Mouse (Mus musculus) testis, adult 2 months (tissue): Measurements from ENCODE around the gene Cdip1.

Source experiments
- CTCF ChIP-seq: fragments of 200-500 bp; IDR thresholded peaks from 2 replicates; pipeline ENCODE4 v1.5.1; 2012; ENCODE audit warnings: low read depth, mild to moderate bottlenecking, inconsistent platforms, low read length, moderate library complexity; ENCODE audit not compliant: control insufficient read depth, insufficient read depth, insufficient replicate concordance
- POLR2A ChIP-seq: fragments of 200-500 bp; IDR thresholded peaks from 2 replicates; pipeline ENCODE4 v1.6.1; 2012; ENCODE audit warnings: low read depth, mild to moderate bottlenecking, inconsistent platforms, low read length, moderate library complexity; ENCODE audit not compliant: control insufficient read depth

DNA sequence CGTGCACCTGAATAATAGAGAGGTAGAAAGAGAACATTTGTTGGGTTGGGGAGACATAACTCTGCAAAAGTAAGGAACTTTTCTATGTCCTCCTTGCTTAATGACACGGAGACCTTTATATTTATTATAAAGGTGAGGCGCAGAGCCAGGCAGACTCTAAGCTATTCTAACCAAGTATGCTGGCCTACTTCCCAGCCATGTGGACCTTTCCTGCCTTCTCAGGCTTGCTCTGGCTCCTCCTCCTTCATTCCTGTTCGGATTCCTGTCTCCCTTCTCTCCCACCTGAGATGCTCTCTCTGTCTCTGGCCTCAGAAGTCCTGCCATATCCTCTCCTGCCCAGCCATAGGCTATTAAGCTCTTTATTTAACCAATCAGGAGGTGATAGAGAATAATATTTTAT, 64.8 kb downstream of the Cdip1 start:
- TF ChIP-seq POLR2A = no peak
- TF ChIP-seq CTCF = no peak
